Mouse (Mus musculus) embryonic fibroblast, embryonic 13.5 days (primary cell): ENCODE data around the gene Ldhc.

Experiments used
- CTCF ChIP-seq: IDR thresholded peaks from 2 replicates; pipeline ENCODE4 v1.5.1; 2011; ENCODE audit warnings: mild to moderate bottlenecking, control low read depth, low read length, moderate library complexity, borderline replicate concordance; ENCODE audit not compliant: insufficient read depth
- POLR2A ChIP-seq: IDR thresholded peaks from 2 replicates; pipeline ENCODE4 v1.6.1; 2011; ENCODE audit warnings: low read depth, mild to moderate bottlenecking, control low read depth, low read length, moderate library complexity

DNA sequence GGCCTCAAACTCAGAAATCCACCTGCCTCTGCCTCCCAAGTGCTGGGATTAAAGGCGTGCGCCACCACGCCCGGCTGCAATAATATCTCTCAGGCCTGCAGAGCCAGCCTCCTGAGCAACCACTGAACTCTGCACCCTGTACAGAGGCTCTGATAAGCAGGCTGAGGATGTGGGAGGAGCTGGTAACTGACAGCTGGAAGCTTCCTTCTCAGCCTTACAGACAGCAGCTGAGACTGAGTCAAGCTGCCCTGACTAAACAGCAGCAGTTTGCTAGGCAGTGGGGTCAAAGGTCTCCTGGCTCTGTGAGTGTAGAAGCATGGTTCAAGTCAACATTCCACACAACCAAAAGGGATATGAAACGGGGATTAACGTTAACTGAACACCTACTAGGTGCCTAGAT, 27.7 kb upstream of the Ldhc start:
- TF ChIP-seq CTCF (no peak), POLR2A (no peak)
